Mouse (Mus musculus): ENCODE data around the gene Gpbar1. TPM values are rescaled to one million over a fixed set of nuclear protein-coding genes. Genes with fewer than 3 reads are reported as not detected.
"Not testable (repeated sequence)": the region's sequence is repeated elsewhere in the genome, so short reads cannot be mapped to it uniquely, and the experiment has no call there.

Gene Gpbar1
- polyA plus RNA-seq, 1 experiment from 2014 or later, result 0.21 TPM

DNA sequence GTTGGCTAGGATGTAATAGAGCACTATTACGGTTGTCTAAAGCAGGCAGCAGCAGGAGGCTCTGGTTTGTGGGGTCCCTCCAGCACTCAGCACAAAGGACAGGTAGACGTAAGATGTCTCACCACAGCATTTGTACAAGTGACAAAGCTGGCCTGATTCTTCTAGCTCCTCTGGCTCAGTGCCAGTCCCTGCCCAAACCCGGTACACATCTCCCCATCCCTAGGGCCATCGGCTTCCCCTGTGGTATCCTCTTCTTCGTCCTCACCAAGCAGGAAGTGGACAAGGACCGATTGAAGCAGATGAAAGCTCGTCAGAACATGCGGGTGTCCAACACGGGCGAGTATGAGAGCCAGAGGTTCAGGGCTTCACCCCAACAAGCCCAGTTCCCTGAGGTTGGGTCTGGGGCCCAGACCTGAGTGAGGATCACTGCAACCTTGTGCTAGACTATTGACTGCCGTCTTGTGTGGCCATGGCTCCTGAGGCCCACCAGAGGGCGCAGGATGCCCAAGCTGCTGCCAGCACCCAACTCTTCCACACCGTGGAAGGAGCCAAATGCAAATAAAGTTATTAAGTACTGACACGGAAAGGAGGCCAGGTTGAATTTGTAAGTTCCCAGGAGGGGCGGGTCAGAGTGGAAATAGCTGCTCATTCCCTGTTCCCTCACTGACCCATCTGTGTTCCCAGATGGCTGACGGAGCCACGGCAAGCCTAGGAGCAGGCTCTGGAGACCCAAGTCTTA is 8.7 kb downstream of the Gpbar1 start:
- H3K9me3 ChIP-seq (ENCODE audit: control insufficient read depth, low read length); H3K4me1 ChIP-seq (ENCODE audit: control insufficient read depth, insufficient read depth, low read length); ATAC-seq (ENCODE audit: low read depth): not testable (repeated sequence)

DNA sequence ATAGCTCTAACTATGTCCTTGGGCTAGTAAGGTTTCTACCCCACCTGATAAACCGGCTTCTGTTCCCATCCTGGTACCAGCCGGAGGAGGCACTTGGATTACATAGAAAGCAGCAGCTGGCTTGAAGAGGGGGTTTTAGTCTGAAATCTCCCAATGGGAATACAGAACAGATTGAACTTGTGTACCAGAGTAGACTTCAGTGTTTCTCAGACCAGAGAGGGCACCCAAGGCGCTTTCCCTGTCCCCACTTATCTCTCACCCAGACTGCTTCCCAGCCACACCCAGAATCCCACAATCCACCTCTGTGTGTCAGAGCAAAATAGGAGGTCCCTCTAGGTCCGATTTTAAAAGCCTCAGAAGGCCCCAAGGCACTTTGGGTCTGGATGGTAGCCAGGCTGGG is 10.0 kb downstream of the Gpbar1 start:
- no peak for DNase-seq (ENCODE audit: low spot score)
- H3K9ac ChIP-seq (ENCODE audit: low read depth, low read length), result no peak overlapping the region
- H3K4me2 ChIP-seq (ENCODE audit: low read depth, low read length), result no peak overlapping the region
- peaks cover 4% of the 10 kb centered on the region; the same call in 1 of the 2 replicates for H3K4me1 ChIP-seq (ENCODE audit: control insufficient read depth, insufficient read depth, low read length)
- H3K27ac ChIP-seq (replicated peaks; ENCODE audit: low read depth, low read length), result no peak overlapping the region
- no peak overlapping the region for H3K4me3 ChIP-seq (ENCODE audit: low read depth, low read length)
- no peaks in the 10 kb centered on the region for H3K9me3 ChIP-seq (ENCODE audit: control insufficient read depth, low read length)
- H3K36me3 ChIP-seq (ENCODE audit: control insufficient read depth, insufficient read depth, low read length), result peaks cover 50% of the 10 kb centered on the region
- no peaks in the 10 kb centered on the region for H3K27me3 ChIP-seq (replicated peaks; ENCODE audit: control insufficient read depth, insufficient read depth, low read length)
- WGBS, result 82% methylated on average over 4 of the region's 4 CpGs
- no peak for ATAC-seq (ENCODE audit: low read depth)

More for the DNA sequence above, 8.7 kb downstream of the Gpbar1 start:
- DNase-seq (ENCODE audit: low spot score); H3K27me3 ChIP-seq (replicated peaks; ENCODE audit: control insufficient read depth, insufficient read depth, low read length); H3K9ac ChIP-seq (ENCODE audit: low read depth, low read length); H3K27ac ChIP-seq (replicated peaks; ENCODE audit: low read depth, low read length); H3K4me3 ChIP-seq (ENCODE audit: low read depth, low read length); H3K4me2 ChIP-seq (ENCODE audit: low read depth, low read length): not testable (repeated sequence)
- WGBS, result 62% methylated on average over 15 of the region's 17 CpGs
- peaks cover 49% of the 10 kb centered on the region for H3K36me3 ChIP-seq (ENCODE audit: control insufficient read depth, insufficient read depth, low read length)

DNA sequence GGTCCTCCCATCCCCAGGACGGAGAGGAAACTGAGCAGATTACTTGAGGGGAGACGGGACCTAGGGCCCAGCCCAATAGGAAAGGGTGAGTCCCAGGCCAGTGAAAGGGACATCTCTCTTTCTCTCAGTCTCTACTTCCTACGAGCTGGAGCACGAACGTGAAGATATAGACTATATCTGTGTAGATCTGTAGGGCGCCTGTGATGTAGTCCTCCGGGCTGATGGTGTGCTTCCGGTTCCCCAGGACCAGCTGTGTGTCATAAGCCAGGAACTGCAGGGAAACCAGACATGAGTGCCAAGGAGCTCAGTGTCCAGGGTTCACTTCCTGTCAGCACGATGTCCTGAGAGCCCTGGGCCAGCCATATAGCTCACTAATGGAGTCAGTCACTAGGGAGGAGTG is 10.9 kb downstream of the Gpbar1 start:
- no peak overlapping the region for H3K4me3 ChIP-seq (ENCODE audit: low read depth, low read length)
- no peak overlapping the region for H3K27ac ChIP-seq (replicated peaks; ENCODE audit: low read depth, low read length)
- no peak overlapping the region for H3K9ac ChIP-seq (ENCODE audit: low read depth, low read length)
- ATAC-seq (ENCODE audit: low read depth), result no peak
- H3K4me1 ChIP-seq (ENCODE audit: control insufficient read depth, insufficient read depth, low read length), result no peaks in the 10 kb centered on the region
- no peak for DNase-seq (ENCODE audit: low spot score)
- H3K27me3 ChIP-seq (replicated peaks; ENCODE audit: control insufficient read depth, insufficient read depth, low read length), result no peaks in the 10 kb centered on the region
- no peak overlapping the region for H3K4me2 ChIP-seq (ENCODE audit: low read depth, low read length)
- H3K36me3 ChIP-seq (ENCODE audit: control insufficient read depth, insufficient read depth, low read length), result peaks cover 59% of the 10 kb centered on the region
- H3K9me3 ChIP-seq (ENCODE audit: control insufficient read depth, low read length), result no peaks in the 10 kb centered on the region
- 87% methylated on average over 9 of the region's 9 CpGs for WGBS

DNA sequence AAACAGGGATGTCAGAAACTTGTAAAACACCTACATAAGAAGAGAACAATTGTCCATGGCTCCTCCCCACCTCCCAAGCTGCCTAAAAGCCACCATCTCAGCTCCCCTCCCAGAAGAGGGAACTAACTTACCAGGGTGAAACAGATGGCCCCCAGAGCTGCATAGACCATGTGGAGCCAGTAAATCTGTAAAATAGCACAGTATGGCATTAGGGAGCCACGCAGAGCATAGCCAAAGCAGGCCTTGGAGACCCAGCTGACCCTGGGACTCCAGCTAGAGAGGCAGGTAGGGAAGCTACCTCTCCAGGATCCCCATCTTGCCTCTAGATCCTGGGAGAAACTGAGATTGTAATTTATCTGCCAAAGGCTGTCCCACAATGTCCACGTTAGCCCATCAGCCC is 11.4 kb downstream of the Gpbar1 start:
- Histone ChIP-seq H3K27ac (replicated peaks; ENCODE audit: low read depth, low read length) (no peak overlapping the region), H3K36me3 (ENCODE audit: control insufficient read depth, insufficient read depth, low read length) (peaks cover 59% of the 10 kb centered on the region), H3K27me3 (replicated peaks; ENCODE audit: control insufficient read depth, insufficient read depth, low read length) (no peaks in the 10 kb centered on the region), H3K9ac (ENCODE audit: low read depth, low read length) (no peak overlapping the region), H3K4me3 (ENCODE audit: low read depth, low read length) (no peak overlapping the region), H3K4me1 (ENCODE audit: control insufficient read depth, insufficient read depth, low read length) (peaks cover 2% of the 10 kb centered on the region; the same call in 1 of the 2 replicates), H3K9me3 (ENCODE audit: control insufficient read depth, low read length) (no peaks in the 10 kb centered on the region), H3K4me2 (ENCODE audit: low read depth, low read length) (no peak overlapping the region)
- ATAC-seq (ENCODE audit: low read depth), result no peak
- 94% methylated on average over 2 of the region's 2 CpGs for WGBS
- no peak for DNase-seq (ENCODE audit: low spot score)

DNA sequence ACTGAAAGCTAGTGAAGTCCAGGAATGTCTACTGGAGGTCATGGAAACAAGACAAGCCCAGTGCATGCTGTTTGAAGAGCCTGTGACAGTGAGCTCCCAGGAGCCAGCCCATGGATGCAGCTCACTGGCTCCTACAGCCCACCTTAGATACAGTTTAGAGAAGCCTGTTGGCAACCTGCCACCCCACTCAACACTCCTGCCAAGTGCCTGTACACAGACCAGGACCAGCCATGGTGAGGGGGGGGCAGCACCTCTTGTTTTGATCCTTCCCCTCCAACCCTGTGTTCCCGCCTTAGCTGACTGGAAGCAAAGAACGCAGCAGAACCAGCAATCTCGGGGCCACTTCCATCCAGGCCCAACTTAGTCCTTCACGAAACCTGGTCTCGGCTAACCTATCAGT is 11.8 kb downstream of the Gpbar1 start:
- 88% methylated on average over 5 of the region's 5 CpGs for WGBS
- Histone ChIP-seq H3K36me3 (ENCODE audit: control insufficient read depth, insufficient read depth, low read length) (peaks cover 59% of the 10 kb centered on the region), H3K27ac (replicated peaks; ENCODE audit: low read depth, low read length) (no peak overlapping the region), H3K4me3 (ENCODE audit: low read depth, low read length) (no peak overlapping the region), H3K9ac (ENCODE audit: low read depth, low read length) (no peak overlapping the region), H3K9me3 (ENCODE audit: control insufficient read depth, low read length) (no peaks in the 10 kb centered on the region), H3K27me3 (replicated peaks; ENCODE audit: control insufficient read depth, insufficient read depth, low read length) (no peaks in the 10 kb centered on the region), H3K4me2 (ENCODE audit: low read depth, low read length) (no peak overlapping the region), H3K4me1 (ENCODE audit: control insufficient read depth, insufficient read depth, low read length) (peaks cover 6% of the 10 kb centered on the region; the same call in 1 of the 2 replicates)
- DNase-seq (ENCODE audit: low spot score) (no peak), ATAC-seq (ENCODE audit: low read depth) (no peak)

DNA sequence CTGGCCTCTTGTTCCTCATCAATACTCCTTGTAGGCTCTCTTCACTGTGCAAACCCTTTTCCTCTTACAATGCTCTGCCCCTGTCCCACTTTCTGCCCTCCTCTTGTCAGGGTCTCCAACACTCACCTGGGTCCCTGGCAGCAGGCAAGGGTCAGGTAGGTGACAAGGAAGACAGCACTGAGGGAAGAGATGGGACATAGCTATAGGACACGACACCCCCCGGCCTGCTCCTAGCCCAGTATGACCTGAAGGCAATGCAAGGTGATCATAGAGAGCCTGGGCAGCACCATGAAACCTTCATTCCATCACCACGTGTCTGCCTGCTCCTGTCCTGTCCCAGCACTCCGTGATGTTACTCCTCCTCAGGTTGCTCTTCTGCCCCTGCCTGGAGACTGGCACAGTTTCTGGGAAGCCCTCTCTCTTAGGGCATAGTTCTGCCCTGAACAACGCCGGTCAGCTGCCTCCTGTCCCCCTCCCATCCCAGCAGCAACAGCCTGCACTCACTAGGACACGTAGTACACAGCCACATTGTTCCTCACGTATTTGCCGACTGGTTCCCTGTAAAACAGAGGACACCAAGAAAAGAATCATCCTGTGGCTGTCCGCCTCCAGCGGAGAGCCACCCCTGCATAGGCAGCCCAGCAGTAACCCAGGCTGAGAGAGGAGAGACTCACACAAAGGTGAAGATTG is 14.1 kb downstream of the Gpbar1 start:
- no peaks in the 10 kb centered on the region for H3K9me3 ChIP-seq (ENCODE audit: control insufficient read depth, low read length)
- H3K9ac ChIP-seq (ENCODE audit: low read depth, low read length), result no peak overlapping the region
- no peak overlapping the region for H3K27ac ChIP-seq (replicated peaks; ENCODE audit: low read depth, low read length)
- H3K4me3 ChIP-seq (ENCODE audit: low read depth, low read length), result no peak overlapping the region
- no peaks in the 10 kb centered on the region for H3K27me3 ChIP-seq (replicated peaks; ENCODE audit: control insufficient read depth, insufficient read depth, low read length)
- H3K36me3 ChIP-seq (ENCODE audit: control insufficient read depth, insufficient read depth, low read length), result peaks cover 59% of the 10 kb centered on the region
- ATAC-seq (ENCODE audit: low read depth) (no peak), DNase-seq (ENCODE audit: low spot score) (no peak)
- no peak overlapping the region for H3K4me2 ChIP-seq (ENCODE audit: low read depth, low read length)
- H3K4me1 ChIP-seq (ENCODE audit: control insufficient read depth, insufficient read depth, low read length), result peaks cover 29% of the 10 kb centered on the region
- WGBS, result 82% methylated on average over 11 of the region's 11 CpGs

DNA sequence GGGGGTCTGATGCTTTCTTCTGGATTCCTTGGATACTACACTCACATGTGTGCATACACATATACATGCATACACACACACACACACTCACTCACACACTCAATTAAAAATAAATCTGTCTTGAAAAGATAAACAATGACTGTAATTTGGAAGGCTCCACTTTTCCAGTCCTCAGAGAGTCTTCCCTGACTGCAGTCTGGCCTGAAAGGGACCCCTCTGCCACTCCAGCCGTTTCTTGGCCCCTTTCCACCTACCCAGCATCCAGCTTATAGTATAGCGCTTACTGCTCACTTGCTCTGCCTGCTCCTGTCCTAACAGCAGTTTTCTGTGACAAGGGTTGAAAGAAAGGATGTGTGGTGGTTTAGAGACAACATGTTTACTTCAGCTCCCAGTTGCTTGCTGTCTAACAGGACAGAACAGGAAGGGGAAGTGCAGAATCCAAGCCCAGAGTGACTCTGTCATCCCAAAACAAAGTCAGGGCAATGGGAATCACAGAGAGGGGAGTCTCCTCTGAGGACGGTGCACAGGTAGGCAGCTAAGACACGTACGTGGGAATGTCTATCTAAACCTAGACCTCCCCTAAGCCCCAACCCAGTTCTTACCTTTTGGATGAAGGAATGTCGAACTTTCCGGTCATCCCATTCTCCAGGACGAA is 15.1 kb downstream of the Gpbar1 start:
- Histone ChIP-seq H3K9me3 (ENCODE audit: control insufficient read depth, low read length) (no peaks in the 10 kb centered on the region), H3K36me3 (ENCODE audit: control insufficient read depth, insufficient read depth, low read length) (peaks cover 54% of the 10 kb centered on the region), H3K27me3 (replicated peaks; ENCODE audit: control insufficient read depth, insufficient read depth, low read length) (no peaks in the 10 kb centered on the region), H3K4me1 (ENCODE audit: control insufficient read depth, insufficient read depth, low read length) (peaks cover 29% of the 10 kb centered on the region), H3K27ac (replicated peaks; ENCODE audit: low read depth, low read length) (no peak overlapping the region), H3K4me3 (ENCODE audit: low read depth, low read length) (no peak overlapping the region), H3K9ac (ENCODE audit: low read depth, low read length) (no peak overlapping the region), H3K4me2 (ENCODE audit: low read depth, low read length) (no peak overlapping the region)
- DNase-seq (ENCODE audit: low spot score), result no peak
- ATAC-seq (ENCODE audit: low read depth), result no peak
- 82% methylated on average over 8 of the region's 8 CpGs for WGBS

DNA sequence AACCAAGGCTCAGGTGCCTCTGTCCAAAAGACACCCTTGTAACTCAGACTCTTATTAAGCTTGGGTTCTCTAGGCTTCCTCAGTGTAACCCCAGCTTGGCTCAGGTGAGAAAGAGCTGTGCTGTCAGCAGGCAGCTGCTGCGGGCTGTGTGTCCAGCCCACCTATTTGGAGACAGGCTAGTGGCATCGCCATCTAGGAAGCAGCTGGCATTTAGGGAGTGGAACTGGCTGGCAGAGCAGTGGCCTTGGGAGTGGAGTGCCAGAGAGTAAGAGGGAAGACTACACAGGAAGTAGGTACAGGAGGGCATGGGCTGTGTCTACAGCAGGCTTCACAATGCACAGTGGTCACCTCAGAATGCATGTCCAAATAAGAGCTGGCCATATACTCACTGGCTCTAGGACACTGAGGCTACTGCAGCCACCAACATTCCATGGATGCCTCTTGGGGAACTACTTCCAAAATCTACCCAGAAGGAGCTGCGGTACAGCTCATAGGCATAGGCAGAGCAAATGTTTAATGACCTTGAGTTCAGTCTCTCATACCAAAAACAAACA is 15.8 kb downstream of the Gpbar1 start:
- Histone ChIP-seq H3K27me3 (replicated peaks; ENCODE audit: control insufficient read depth, insufficient read depth, low read length) (no peaks in the 10 kb centered on the region), H3K4me3 (ENCODE audit: low read depth, low read length) (no peak overlapping the region), H3K9ac (ENCODE audit: low read depth, low read length) (no peak overlapping the region), H3K4me2 (ENCODE audit: low read depth, low read length) (no peak overlapping the region), H3K36me3 (ENCODE audit: control insufficient read depth, insufficient read depth, low read length) (peaks cover 48% of the 10 kb centered on the region), H3K9me3 (ENCODE audit: control insufficient read depth, low read length) (no peaks in the 10 kb centered on the region), H3K27ac (replicated peaks; ENCODE audit: low read depth, low read length) (no peak overlapping the region), H3K4me1 (ENCODE audit: control insufficient read depth, insufficient read depth, low read length) (peaks cover 29% of the 10 kb centered on the region)
- WGBS, result 85% methylated on average over 3 of the region's 3 CpGs
- ATAC-seq (ENCODE audit: low read depth) (no peak), DNase-seq (ENCODE audit: low spot score) (no peak)

All from embryonic facial prominence, embryonic 14.5 days (tissue).